Mouse (Mus musculus): Measurements from ENCODE around the gene Igsf21.

The Igsf21 gene

DNA sequence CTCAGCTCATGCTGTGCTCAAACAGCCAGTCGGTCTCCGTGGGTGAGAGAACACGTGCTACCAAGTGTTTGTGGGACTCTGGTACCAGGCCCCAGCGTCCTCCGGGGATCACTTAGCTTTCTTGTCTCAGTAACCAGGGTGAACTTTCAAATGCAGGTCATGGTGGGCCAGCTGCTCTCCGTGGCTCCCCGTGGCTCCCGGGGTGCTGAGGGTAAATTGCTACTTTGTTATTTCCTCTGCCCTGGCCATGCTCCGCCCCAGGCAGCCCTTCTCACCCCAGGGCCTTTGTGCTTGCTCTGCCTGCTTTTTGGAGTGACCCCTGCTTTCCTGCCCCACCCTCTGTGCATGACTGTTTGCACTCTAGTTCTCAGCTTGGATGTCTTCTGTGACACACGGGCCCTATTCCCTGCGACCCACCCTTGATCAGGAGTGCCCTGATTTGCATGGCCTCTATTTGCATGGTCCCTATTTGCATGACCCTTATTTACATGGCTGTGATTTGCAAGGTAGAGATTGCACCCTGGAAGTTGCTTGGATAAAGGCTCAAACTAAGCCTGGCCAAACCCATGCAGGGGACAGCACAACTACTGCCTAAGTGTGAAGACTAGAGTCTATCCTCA is 143.9 kb downstream of the Igsf21 start:
- in situ Hi-C loops (cut with MboI, MseI) = no loop called here

- in situ Hi-C loops (cut with MboI, MseI) = no loop called here
These were observed 145.5 kb downstream of the Igsf21 start for GRCm38 (mm10) chr4:140101106-140101505.

DNA sequence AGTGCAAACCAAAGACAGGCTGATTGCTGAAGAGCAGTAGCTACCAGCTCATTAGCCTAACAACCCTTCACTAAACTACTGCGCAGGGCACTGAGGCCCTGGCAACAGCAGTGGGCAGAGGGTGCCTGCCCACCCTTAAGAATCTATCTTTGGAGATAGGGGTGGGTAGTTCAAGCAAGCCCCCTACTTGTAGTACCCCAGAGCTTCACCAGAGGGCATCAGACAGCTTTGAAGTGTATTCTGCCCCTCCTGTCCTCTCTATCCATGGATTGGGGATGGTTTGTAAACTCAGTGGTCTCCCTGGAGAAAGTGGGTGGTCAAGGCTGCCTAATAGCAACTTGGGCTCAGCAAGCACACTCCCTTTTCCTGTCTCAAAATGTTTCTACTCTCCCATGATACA is 146.4 kb downstream of the Igsf21 start:
- in situ Hi-C loops (cut with MboI, MseI) = no loop called here

GRCm38 (mm10) chr4:140096283-140096682 is 150.3 kb downstream of the Igsf21 start:
- in situ Hi-C loops (cut with MboI, MseI) = loop anchor here (25.0 kb wide), 1 partner anchor 916 kb away; the partner anchor contains the start of gene Mfap2

DNA sequence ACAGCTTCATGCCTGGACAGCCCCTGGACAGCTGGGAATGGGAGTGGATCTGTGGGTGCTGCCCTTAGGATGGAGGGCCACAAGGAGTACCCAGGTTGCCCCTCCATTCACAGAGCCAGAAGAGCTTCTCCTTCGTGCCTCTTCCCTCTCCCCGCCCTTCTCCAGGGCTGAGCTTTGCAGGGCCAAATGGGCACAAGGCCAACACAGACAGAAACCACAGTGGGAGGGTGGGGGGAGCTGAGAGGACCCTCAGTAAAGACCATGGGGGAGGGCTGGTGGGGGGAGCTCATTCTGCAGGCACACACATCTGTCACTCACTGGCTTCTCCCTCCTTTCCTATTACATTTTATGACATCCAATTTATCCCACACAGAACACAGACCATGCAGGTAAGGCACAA is 151.7 kb downstream of the Igsf21 start:
- in situ Hi-C loops (cut with MboI, MseI) = loop anchor here (25.0 kb wide), 1 partner anchor 917 kb away; the partner anchor contains the start of gene Mfap2

DNA sequence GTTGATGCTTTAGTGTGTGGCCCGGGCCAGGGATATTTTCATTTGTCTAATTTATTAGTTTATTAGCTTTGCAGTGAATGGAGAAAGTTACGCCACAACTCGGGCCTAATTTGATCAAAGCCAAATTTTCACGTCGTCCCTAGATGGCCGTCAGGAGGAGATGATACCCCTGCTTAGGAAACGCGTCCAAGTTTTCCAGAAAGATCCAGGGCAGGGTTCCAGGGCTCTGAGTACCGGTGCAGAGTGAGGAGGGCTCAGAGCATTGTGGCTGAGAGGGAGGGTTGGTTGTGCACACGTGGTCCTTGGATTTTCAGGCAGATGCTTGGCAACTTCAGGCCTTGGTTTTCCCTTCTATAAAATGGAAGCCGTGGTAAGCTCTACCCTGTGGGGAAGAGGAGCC is 154.2 kb downstream of the Igsf21 start:
- in situ Hi-C loops (cut with MboI, MseI) = loop anchor here (25.0 kb wide), 1 partner anchor 920 kb away; the partner anchor contains the start of gene Mfap2

GRCm38 (mm10) chr4:140091693-140092092 is 154.9 kb downstream of the Igsf21 start:
- in situ Hi-C loops (cut with MboI, MseI) = loop anchor here (25.0 kb wide), 1 partner anchor 921 kb away; the partner anchor contains the start of gene Mfap2

- in situ Hi-C loops (cut with MboI, MseI) = loop anchor here (25.0 kb wide), 1 partner anchor 923 kb away; the partner anchor contains the start of gene Mfap2
These were observed 156.9 kb downstream of the Igsf21 start for GRCm38 (mm10) chr4:140089676-140090075.

- in situ Hi-C loops (cut with MboI, MseI) = loop anchor here (25.0 kb wide), 1 partner anchor 923 kb away; the partner anchor contains the start of gene Mfap2
These were observed 157.7 kb downstream of the Igsf21 start for GRCm38 (mm10) chr4:140088711-140089440.

GRCm38 (mm10) chr4:140086192-140086591 is 160.4 kb downstream of the Igsf21 start:
- in situ Hi-C loops (cut with MboI, MseI) = loop anchor here (25.0 kb wide), 1 partner anchor 926 kb away; the partner anchor contains the start of gene Mfap2

- in situ Hi-C loops (cut with MboI, MseI) = loop anchor here (25.0 kb wide), 1 partner anchor 928 kb away; the partner anchor contains the start of gene Mfap2
These were observed 162.0 kb downstream of the Igsf21 start for GRCm38 (mm10) chr4:140084521-140085011.

- in situ Hi-C loops (cut with MboI, MseI) = loop anchor here (25.0 kb wide), 1 partner anchor 928 kb away; the partner anchor contains the start of gene Mfap2
These were observed 162.5 kb downstream of the Igsf21 start for GRCm38 (mm10) chr4:140084064-140084463.

- in situ Hi-C loops (cut with MboI, MseI) = loop anchor here (25.0 kb wide), 1 partner anchor 934 kb away; the partner anchor contains the start of gene Mfap2
These were observed 168.2 kb downstream of the Igsf21 start for GRCm38 (mm10) chr4:140078416-140078815.

- in situ Hi-C loops (cut with MboI, MseI) = loop anchor here (25.0 kb wide), 1 partner anchor 935 kb away; the partner anchor contains the start of gene Mfap2
These were observed 169.0 kb downstream of the Igsf21 start for GRCm38 (mm10) chr4:140077615-140078014.

GRCm38 (mm10) chr4:140076852-140077563 is 169.6 kb downstream of the Igsf21 start:
- in situ Hi-C loops (cut with MboI, MseI) = loop anchor here (25.0 kb wide), 1 partner anchor 935 kb away; the partner anchor contains the start of gene Mfap2

GRCm38 (mm10) chr4:140076428-140076827 is 170.2 kb downstream of the Igsf21 start:
- in situ Hi-C loops (cut with MboI, MseI) = loop anchor here (25.0 kb wide), 1 partner anchor 936 kb away; the partner anchor contains the start of gene Mfap2

- in situ Hi-C loops (cut with MboI, MseI) = no loop called here
These were observed 175.5 kb downstream of the Igsf21 start for GRCm38 (mm10) chr4:140071047-140071446.

DNA sequence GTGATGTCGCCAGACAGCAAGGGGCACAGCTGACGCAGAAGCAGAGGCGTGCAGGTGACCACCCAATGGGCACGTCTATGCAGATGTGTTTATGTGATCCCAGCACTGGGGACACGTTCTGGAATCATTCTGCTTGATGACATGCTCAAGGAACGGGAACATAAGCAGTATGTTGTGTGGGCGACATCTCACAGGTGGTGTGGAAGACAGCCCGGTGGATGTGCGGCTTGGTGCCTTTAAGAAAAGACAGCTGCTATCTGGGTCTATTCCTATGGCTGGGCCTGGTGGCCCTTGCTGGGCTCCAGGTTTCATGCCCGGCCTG is 176.3 kb downstream of the Igsf21 start:
- in situ Hi-C loops (cut with MboI, MseI) = no loop called here

DNA sequence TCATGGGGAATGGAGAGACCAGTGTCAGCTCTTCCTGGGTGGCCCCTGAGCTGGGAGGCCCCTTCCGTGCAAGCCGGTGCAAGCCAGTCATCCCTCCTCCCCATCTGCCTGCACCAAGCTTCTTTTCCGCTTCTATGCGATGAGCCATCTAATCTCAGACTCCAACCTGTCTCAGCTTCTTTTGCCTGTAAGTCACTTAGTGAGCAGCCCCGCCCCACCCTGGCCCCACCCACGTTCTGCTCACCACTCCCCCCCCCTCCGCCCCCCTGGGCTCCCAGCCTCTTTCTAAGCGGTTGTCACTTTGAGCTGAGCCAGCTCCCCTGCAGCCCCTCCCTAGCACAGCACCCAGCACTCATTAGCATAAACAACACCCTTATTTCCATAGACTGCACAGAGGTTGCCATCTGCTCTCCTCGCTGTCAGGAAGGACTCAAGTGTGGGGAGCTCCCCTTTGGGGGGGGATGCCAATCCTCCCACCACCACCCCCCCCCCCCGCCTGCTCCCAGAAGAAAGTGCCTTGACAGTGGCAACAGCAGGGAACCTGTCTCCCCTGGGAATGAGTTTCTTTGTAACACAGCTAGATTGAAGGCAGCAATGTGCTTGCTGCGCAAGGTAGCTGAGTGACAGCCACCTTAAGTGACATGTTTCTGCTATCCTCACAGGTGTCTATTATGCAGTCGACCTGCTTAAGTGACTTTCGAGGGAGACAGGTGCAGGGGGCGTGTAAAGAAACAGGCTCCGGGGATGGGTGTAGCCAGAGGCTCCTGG is 176.8 kb downstream of the Igsf21 start:
- in situ Hi-C loops (cut with MboI, MseI) = no loop called here

DNA sequence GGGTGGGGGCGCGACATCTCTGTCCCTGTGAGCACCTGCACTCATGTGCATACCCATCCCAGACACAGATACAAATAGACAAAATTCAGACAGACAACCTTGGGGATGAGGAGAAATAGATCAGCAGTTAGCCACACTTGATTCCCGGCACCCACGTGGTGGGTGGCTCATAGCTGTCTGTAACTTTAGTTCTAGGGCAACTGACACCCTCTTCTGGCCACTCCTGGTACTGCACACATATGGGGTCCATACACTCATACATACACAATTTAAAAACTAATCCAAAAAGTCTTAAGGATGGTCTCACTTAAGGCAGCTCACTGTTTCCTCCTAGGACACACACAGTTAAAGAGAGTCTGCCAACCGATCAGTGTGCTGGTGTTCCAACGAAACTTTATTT is 178.1 kb downstream of the Igsf21 start:
- in situ Hi-C loops (cut with MboI, MseI) = no loop called here

DNA sequence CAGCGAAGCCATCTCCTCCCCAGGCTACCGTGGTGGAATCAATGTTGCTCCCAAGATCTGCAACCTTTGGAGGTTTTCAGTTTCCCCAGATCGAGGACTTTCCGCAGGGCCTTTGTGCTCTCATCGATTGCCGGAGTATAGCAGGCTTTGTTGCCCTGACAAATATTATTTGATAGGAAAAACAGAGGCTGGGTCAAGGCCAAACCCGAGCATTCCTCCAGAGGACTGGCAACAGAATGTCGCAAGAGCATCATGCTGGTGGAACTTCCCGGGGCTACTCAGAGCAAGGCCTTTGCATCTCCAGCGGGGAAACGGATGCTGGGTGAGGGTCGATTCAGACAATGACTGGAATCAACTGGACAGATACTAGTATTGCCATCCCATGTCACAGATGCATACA is 180.6 kb downstream of the Igsf21 start:
- in situ Hi-C loops (cut with MboI, MseI) = no loop called here

Measured in T-helper 2 cell (primary cell).